Mouse (Mus musculus): ENCODE measurements around the gene E130308A19Rik. TPM values are rescaled to one million over a fixed set of nuclear protein-coding genes. Genes with fewer than 3 reads are reported as not detected.

Gene E130308A19Rik
- total and polyA plus RNA-seq, 3 experiments: 2.4 to 3.4 (median 3.1) TPM

GRCm38 (mm10) chr4:59642657-59643056 lies 16.6 kb downstream of the E130308A19Rik start:
- no peaks in the 10 kb centered on the region for H3K9me3 ChIP-seq (replicated peaks; ENCODE audit: low read length)
- no peaks in the 10 kb centered on the region for H3K4me1 ChIP-seq (ENCODE audit: control insufficient read depth in 1 of 2, insufficient read depth in 2 of 2)
- TF ChIP-seq POLR2A (IDR thresholded peaks at IDR 0.05; ENCODE audit: low read depth, low read length) (no peak), MAX (IDR thresholded peaks at IDR 0.05; ENCODE audit: low read length) (no peak), NELFE (IDR thresholded peaks at IDR 0.05; ENCODE audit: low read depth, low read length) (no peak), UBTF (IDR thresholded peaks at IDR 0.05; ENCODE audit: low read depth, low read length) (no peak), CHD2 (IDR thresholded peaks at IDR 0.05; ENCODE audit: low read length) (no peak), MAFK (IDR thresholded peaks at IDR 0.05; ENCODE audit: insufficient replicate concordance, low read length) (no peak), PAX5 (IDR thresholded peaks at IDR 0.05; ENCODE audit: low read length) (no peak), ELF1 (IDR thresholded peaks at IDR 0.05; ENCODE audit: low read depth, low read length) (no peak), KAT2A (IDR thresholded peaks at IDR 0.05; ENCODE audit: insufficient replicate concordance, low read length) (no peak), JUN (IDR thresholded peaks at IDR 0.05; ENCODE audit: insufficient read depth, low read depth, low read length) (no peak), USF1 (IDR thresholded peaks at IDR 0.05; ENCODE audit: low read depth, low read length) (no peak), NRF1 (IDR thresholded peaks at IDR 0.05; ENCODE audit: low read depth, low read length) (no peak)
- H3K79me2 ChIP-seq (replicated peaks; ENCODE audit: control insufficient read depth, extremely low read depth, insufficient read depth, poor library complexity, severe bottlenecking): no peaks in the 10 kb centered on the region
- H3K9ac ChIP-seq (ENCODE audit: insufficient read depth, low read depth): no peak overlapping the region
- no peaks in the 10 kb centered on the region for H3K27me3 ChIP-seq (replicated peaks)
- DNase-seq (ENCODE audit: extremely low read depth): no peak
- H3K27ac ChIP-seq (ENCODE audit: insufficient read depth, low read depth): no peak overlapping the region
- in situ Hi-C loops (cut with MboI; ENCODE audit: low pct_ligation_motif_present, low pct_unique_long_range_greater_than_20kb, low sequenced_read_pairs): no loop called here
- dilution Hi-C loops (cut with MboI; ENCODE audit: extremely low pct_ligation_motif_present, extremely low pct_unique_long_range_greater_than_20kb, low sequenced_read_pairs): no loop called here
- no peak overlapping the region for H3K4me3 ChIP-seq (replicated peaks in 1 of 3; ENCODE audit: low read depth in 2 of 3, low read length in 2 of 3, poor library complexity in 1 of 3)
- H3K36me3 ChIP-seq (replicated peaks in 1 of 2; ENCODE audit: control insufficient read depth in 1 of 2, insufficient read depth in 1 of 2, low read length in 1 of 2): no peaks in the 10 kb centered on the region
- H3K4me2 ChIP-seq (ENCODE audit: insufficient read depth, low read depth, poor library complexity, severe bottlenecking): no peak overlapping the region

- Histone ChIP-seq H3K79me2 (replicated peaks; ENCODE audit: control insufficient read depth, extremely low read depth, insufficient read depth, poor library complexity, severe bottlenecking) (no peaks in the 10 kb centered on the region), H3K9me3 (replicated peaks; ENCODE audit: low read length) (no peaks in the 10 kb centered on the region), H3K4me1 (ENCODE audit: control insufficient read depth in 1 of 2, insufficient read depth in 2 of 2) (no peaks in the 10 kb centered on the region), H3K4me3 (replicated peaks in 1 of 3; ENCODE audit: low read depth in 2 of 3, low read length in 2 of 3, poor library complexity in 1 of 3) (no peak overlapping the region), H3K4me2 (ENCODE audit: insufficient read depth, low read depth, poor library complexity, severe bottlenecking) (no peak overlapping the region), H3K9ac (ENCODE audit: insufficient read depth, low read depth) (no peak overlapping the region), H3K36me3 (replicated peaks in 1 of 2; ENCODE audit: control insufficient read depth in 1 of 2, insufficient read depth in 1 of 2, low read length in 1 of 2) (no peaks in the 10 kb centered on the region), H3K27ac (ENCODE audit: insufficient read depth, low read depth) (no peak overlapping the region), H3K27me3 (replicated peaks) (no peaks in the 10 kb centered on the region)
- dilution Hi-C loops (cut with MboI; ENCODE audit: extremely low pct_ligation_motif_present, extremely low pct_unique_long_range_greater_than_20kb, low sequenced_read_pairs) (no loop called here), in situ Hi-C loops (cut with MboI; ENCODE audit: low pct_ligation_motif_present, low pct_unique_long_range_greater_than_20kb, low sequenced_read_pairs) (no loop called here)
- no peak for DNase-seq (ENCODE audit: extremely low read depth)
- TF ChIP-seq MAX (IDR thresholded peaks at IDR 0.05; ENCODE audit: low read length) (no peak), UBTF (IDR thresholded peaks at IDR 0.05; ENCODE audit: low read depth, low read length) (no peak), HCFC1 (IDR thresholded peaks at IDR 0.05; ENCODE audit: low read depth, low read length) (no peak), USF2 (conservative IDR thresholded peaks at IDR 0.05; ENCODE audit: low read depth, low read length) (no peak), MEF2A (IDR thresholded peaks at IDR 0.05; ENCODE audit: borderline replicate concordance, low read depth, low read length) (no peak), IRF4 (IDR thresholded peaks at IDR 0.05; ENCODE audit: low read depth, low read length) (no peak), ZNF384 (IDR thresholded peaks at IDR 0.05; ENCODE audit: low read depth, low read length) (no peak)
Observed at GRCm38 (mm10) chr4:59644431-59644830, 18.4 kb downstream of the E130308A19Rik start.

All from CH12.LX (cell line).